Mouse (Mus musculus) bone marrow macrophage, adult 2 months (primary cell): ENCODE results near the gene Ibtk. TPM values are rescaled to one million over a fixed set of nuclear protein-coding genes. Genes with fewer than 3 reads are reported as not detected.

Experiments used
- H3K27ac ChIP-seq: 2 replicates; pipeline ENCODE4 v1.5.1; 2012; ENCODE audit warnings: low read depth, low read length; ENCODE audit not compliant: insufficient read depth
- H3K4me1 ChIP-seq: 2 replicates; pipeline ENCODE4 v1.6.1; 2012; ENCODE audit warnings: low read length; ENCODE audit not compliant: control insufficient read depth, insufficient read depth
- H3K4me3 ChIP-seq: 2 replicates; pipeline ENCODE4 v1.5.1; 2012; ENCODE audit warnings: mild to moderate bottlenecking, low read length, moderate library complexity; ENCODE audit not compliant: insufficient read depth
- CTCF ChIP-seq: IDR thresholded peaks from 2 replicates; pipeline ENCODE4 v1.5.1; 2012; ENCODE audit warnings: low read depth, mild to moderate bottlenecking, low read length, moderate library complexity
- POLR2A ChIP-seq: IDR thresholded peaks from 2 replicates; pipeline ENCODE4 v1.6.1; 2012; ENCODE audit warnings: mild to moderate bottlenecking, low read depth, low read length, borderline replicate concordance
- polyA plus RNA-seq: library from polyadenylated mRNA; stranded (reverse); fragments of >200 nt; gene quantifications from 2 replicates; pipeline ENCODE4 v1.2.4, GENCODE M21; 2012; ENCODE audit not compliant: missing spikeins, insufficient read depth, insufficient read length

Ibtk gene
- polyA plus RNA-seq, 1 experiment = 8.5 TPM

GRCm38 (mm10) chr9:85664316-85664715, 84.8 kb downstream of the Ibtk start:
- Histone ChIP-seq H3K4me3 (no peak overlapping the region), H3K4me1 (no peaks in the 10 kb centered on the region), H3K27ac (no peak overlapping the region)
- no peak for TF ChIP-seq CTCF

- Histone ChIP-seq H3K4me1 (no peaks in the 10 kb centered on the region), H3K4me3 (no peak overlapping the region), H3K27ac (no peak overlapping the region)
- no peak for TF ChIP-seq POLR2A
- no peak for TF ChIP-seq CTCF
These were observed 85.3 kb downstream of the Ibtk start for GRCm38 (mm10) chr9:85663810-85664209.

DNA sequence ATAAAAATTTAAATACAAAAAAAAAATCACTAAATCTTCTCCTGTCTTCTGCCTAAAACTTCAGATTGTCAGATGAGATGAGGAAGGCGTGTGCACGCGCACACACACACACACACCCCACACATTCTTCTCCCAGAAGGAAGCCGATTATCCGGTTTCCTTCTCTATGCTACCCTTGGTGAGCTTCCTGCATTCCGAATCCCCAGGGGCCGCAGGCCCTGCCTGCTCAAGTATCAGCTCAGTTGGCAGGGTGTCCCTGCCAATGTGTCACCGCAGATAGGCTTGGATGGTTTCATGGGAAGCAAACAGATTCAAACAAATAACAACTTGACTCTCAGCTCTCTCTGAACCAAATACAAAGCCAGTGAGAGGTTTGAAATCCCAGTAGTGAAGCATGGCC, 86.0 kb downstream of the Ibtk start:
- H3K4me1 ChIP-seq = no peaks in the 10 kb centered on the region
- no peak overlapping the region for H3K4me3 ChIP-seq
- TF ChIP-seq POLR2A (no peak), CTCF (no peak)
- no peak overlapping the region for H3K27ac ChIP-seq

DNA sequence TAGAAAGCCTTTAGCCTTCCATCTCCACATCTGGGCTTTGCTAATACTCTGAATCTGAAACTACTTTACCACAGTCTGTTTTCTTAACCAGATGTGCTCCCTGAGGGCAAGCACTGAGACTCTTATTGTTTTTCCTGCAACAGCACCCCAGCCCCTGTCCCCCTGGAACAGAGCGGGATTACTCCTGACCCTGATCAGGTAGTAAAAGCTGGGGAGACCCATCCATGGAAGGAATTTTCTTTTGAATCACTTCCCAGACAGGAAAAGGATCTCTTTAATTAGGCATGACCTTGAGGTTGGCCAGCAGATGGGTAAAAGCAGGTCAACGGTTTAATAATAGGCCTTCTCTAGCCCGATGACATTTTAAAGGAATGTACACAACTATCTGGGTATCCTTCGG, 95.7 kb downstream of the Ibtk start:
- no peak for TF ChIP-seq POLR2A
- no peak for TF ChIP-seq CTCF
- no peak overlapping the region for H3K27ac ChIP-seq
- no peaks in the 10 kb centered on the region for H3K4me1 ChIP-seq
- H3K4me3 ChIP-seq = no peak overlapping the region

DNA sequence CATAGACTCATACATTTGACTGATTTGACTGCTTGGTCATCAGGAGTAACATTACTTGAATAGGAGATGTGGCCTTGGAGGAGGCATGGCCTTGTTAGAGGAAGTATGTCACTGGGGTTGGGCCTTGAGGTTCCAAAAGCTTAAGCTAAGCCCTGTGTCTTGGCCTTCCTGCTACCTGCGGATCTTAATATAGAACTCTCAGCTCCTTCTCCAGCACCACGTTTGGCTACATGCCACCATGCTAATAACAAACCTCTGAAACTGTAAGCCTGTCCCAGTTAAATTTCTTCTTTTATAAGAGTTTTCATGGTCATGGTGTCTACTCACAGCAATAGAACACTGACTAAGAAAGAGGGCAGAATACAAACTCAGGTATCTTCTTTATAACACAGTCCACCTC, 110.9 kb downstream of the Ibtk start:
- H3K27ac ChIP-seq = no peak overlapping the region
- H3K4me3 ChIP-seq = no peak overlapping the region
- TF ChIP-seq CTCF (no peak), POLR2A (no peak)
- no peaks in the 10 kb centered on the region for H3K4me1 ChIP-seq

Other genes starting within 250 kb of the Ibtk start
- gene Tpbg, start 93.0 kb upstream of the Ibtk start, polyA plus RNA-seq = 0.39 TPM in 1 of 2 replicates, not detected in the other